Mouse (Mus musculus) embryo, embryonic 9.5 days (tissue): ENCODE data around the gene Gm28308.

Experiments used
- DNase-seq: peaks from one replicate; pipeline ENCODE4 v3.0.0-alpha.2; 2017; ENCODE audit errors: extremely low spot score

Gene Gm28308

GRCm38 (mm10) chr6:52213119-52213986, at the start of gene Gm28308, which contains the start of gene Hoxa3:
Gm28308 (minus strand) TSS chr6:52213339.
Hoxa3 (minus strand) TSS chr6:52213336.
- DNase-seq = peak; percentile 65

GRCm38 (mm10) chr6:52262463-52263320, 49.6 kb upstream of the Gm28308 start:
- DNase-seq = peak; percentile 48

GRCm38 (mm10) chr6:52261751-52262462, 48.8 kb upstream of the Gm28308 start:
- DNase-seq = peak; percentile 35

- peak; percentile 59 for DNase-seq
Observed at GRCm38 (mm10) chr6:52260654-52261575, 47.8 kb upstream of the Gm28308 start, which contains the start of gene Hoxa13. Hoxa13 (minus strand) TSS chr6:52260880.

GRCm38 (mm10) chr6:52259811-52260261, 46.7 kb upstream of the Gm28308 start:
- DNase-seq = peak; percentile 55

GRCm38 (mm10) chr6:52259081-52259790, 46.1 kb upstream of the Gm28308 start:
- DNase-seq = no peak

- DNase-seq = peak; percentile 80
Observed at GRCm38 (mm10) chr6:52256956-52257355, 43.8 kb upstream of the Gm28308 start.

- DNase-seq = no peak
Observed at GRCm38 (mm10) chr6:52253511-52254500, 40.7 kb upstream of the Gm28308 start.

- DNase-seq = no peak
Observed at GRCm38 (mm10) chr6:52252775-52253376, 39.7 kb upstream of the Gm28308 start.

- no peak for DNase-seq
Observed at GRCm38 (mm10) chr6:52252016-52252774, 39.1 kb upstream of the Gm28308 start.

GRCm38 (mm10) chr6:52251177-52251879, 38.2 kb upstream of the Gm28308 start:
- DNase-seq = no peak

GRCm38 (mm10) chr6:52249826-52250225, 36.7 kb upstream of the Gm28308 start:
- DNase-seq = no peak

GRCm38 (mm10) chr6:52249415-52249738, 36.2 kb upstream of the Gm28308 start:
- DNase-seq = no peak

- DNase-seq = no peak
Observed at GRCm38 (mm10) chr6:52248638-52249414, 35.7 kb upstream of the Gm28308 start.

- no peak for DNase-seq
Observed at GRCm38 (mm10) chr6:52247766-52248637, 34.9 kb upstream of the Gm28308 start.
